Mouse (Mus musculus): ENCODE measurements around the gene Nckap5.

Gene Nckap5

DNA sequence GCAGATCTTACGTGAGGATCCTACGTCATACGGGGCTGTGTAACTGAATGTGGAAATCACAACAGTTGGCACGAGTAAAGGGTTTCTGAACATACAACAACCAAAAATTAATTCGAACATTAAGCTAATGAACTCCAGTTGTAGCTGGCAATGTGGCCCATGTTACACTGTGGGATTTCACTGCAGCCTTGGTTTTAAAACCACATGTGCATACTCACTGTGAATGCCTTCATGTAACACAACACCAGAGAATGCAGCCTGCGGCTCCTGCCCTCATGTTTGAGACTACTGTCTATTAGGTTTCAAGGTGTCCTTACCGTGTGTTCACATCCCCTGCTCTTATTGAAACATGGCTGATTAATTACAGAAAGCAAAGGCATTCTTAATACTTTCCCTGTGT, 269.7 kb downstream of the Nckap5 start:
- no peak for DNase-seq (ENCODE audit: low read depth)

DNA sequence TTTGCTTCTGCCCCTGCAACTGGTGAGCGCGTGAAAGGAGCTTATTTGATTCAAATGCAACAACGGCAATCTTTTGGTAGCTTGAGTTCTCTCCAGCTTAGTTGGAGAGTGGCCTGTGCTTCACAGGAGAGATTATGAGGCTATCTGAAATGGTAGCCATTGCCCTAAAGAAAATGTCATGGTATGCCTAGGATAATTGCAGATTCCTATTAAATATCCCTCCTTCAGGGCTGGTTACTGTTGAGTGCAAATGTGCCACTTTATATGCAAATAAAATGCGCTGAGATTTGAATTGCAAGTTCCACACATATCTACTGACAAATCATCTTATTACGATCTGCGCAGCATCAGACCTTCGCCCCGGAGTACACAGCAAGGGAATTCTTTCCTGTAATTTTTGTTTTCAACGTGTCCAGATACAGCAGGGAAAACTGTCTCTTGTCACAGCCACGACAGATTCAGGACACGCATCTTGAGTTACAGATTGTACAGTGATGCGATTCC, 272.8 kb downstream of the Nckap5 start:
- DNase-seq (ENCODE audit: low read depth) = no peak

DNA sequence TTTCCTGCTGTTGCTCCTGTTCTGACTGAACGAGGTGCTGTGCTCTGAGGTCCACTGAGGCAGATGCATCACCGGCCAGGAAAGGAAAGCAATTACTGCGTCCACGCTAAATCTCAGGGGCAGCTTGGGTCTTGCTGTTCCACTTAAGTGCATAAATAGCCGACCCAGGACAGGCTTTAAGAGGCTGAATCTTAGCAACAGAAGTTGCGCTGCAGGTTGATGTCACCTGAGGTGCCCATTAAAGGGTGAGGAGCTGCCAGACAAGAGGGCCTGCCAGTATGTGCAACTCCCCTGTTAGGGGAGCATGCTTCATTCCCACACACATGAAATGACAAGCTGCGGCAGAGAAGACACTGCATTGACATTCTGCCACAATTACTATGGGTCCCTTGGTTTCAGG, 282.6 kb downstream of the Nckap5 start:
- DNase-seq (ENCODE audit: low read depth) = no peak

DNA sequence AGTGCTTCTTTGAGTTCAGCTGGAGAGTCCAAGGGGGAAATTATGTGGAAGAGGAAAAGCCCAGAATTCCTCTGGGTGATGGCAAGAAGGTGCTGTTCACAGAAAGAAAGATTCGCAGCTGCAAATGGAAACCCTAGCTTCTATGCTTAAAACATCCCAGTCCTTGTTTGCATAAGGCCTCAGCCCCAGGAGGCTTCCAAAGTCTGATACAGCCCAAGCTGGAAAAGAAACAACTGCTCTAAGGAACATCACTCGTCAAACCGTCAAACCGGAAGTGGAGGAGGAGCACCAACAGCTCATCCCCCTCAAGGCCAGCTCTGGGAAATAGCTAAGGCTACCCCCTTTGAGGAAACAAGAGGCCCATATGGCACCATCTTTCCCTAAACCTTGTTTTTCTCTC, 286.1 kb downstream of the Nckap5 start:
- DNase-seq (ENCODE audit: low read depth) = no peak

DNA sequence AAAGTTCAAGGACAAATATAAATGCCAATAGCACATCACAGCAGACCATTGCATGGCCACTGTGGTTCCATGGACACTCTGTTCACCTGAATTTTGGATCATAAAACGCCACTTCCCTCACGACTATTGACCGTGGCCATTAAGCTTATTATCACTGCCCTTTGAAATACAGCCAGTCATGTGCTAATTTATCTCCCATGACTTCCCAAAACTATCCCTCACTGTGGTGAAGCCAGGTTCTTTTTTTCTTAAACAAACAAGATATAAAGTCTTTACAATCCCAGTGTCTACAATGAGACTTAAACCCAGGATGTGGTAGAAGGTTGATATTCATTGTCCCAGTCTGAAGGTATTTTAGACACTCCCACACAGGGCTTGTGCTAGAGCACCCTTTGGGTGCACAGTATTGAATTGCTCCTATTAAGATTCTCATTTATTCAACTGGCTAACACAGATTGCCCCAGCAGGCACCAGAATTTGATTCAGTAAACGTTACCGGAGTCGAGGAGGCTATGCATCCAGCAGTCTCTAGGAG, 293.3 kb downstream of the Nckap5 start:
- no peak for DNase-seq (ENCODE audit: low read depth)

DNA sequence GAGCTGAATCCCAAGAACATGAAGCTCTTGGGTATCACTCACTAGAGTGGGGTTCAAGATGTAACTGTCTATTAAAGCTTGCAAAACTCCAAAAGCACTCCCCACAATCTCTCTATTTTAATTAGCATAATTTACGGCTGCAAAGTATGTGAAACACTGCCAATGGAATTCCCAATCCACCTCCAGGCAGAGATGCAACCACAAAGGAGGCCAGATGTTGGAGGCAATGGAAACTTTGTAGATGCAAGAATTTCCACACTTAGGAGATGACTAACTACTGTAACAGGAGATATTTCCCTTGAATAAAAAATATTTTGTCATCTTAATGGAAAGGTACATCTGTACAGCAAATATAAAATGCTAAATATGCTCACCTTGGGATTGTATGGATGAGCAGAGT, 295.1 kb downstream of the Nckap5 start:
- no peak for DNase-seq (ENCODE audit: low read depth)

DNA sequence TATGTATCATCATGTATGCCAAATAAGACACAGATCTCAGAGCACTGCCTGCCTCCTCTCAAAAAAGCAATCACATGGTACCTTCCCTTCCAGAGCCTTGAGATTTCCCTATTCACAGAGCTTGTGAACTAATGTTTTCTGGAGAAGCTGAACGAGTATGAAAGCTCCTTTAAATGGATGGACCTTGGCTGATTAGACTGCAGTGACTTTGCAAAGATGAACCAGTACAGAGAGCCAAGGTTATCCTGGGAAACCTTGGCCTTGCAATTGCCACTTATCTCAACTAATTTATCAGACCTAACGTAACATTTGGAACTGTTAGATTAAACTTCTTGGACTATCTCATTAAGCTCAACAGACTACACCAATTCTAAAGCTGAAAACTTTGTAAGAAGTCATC, 296.6 kb downstream of the Nckap5 start:
- DNase-seq (ENCODE audit: low read depth) = no peak

DNA sequence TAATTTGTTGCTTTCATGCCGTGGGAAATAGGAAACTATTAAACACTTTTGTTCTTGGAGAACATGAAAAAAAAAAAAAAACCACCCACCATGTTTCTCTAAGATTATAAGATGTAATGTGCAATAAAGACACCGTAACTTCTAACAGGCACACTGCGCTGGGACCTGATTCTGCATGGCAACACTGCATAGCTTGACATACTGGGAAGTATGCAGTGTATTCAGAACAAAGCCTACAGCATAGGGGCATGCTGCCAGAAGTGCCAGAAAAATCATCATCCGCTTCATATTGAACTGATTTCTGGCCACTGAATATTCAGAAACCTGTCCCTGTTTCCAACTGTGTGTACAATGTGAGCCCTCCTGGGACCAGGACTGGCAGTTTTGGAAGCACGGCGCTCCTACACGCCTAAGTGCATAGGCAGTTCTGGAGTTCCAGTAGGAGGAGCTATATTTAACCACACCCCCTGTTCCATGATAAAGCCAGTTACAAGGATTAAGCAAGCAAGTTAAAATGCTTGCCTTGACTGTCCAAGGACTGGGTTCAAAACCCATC, 302.5 kb downstream of the Nckap5 start:
- no peak for DNase-seq (ENCODE audit: low read depth)

DNA sequence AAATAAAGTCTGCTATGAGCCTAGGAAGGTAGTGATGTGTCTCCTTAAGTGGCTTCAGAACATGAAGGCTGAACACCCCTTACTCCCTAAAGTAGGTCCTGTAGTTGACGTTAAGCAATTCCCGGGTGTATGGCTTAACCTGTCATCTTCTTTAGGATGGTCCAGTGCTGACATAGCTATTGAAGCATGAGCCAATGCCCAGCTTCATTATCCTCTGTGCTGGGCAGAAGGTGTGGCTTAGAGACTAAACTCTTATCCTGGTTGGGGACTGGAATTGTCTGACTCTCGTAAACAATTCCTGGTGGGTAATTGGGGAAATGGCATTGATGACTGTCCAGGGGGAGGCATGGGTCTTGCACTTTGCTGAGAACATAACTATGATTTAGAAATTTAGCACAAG, 312.5 kb downstream of the Nckap5 start:
- DNase-seq (ENCODE audit: low read depth) = no peak

DNA sequence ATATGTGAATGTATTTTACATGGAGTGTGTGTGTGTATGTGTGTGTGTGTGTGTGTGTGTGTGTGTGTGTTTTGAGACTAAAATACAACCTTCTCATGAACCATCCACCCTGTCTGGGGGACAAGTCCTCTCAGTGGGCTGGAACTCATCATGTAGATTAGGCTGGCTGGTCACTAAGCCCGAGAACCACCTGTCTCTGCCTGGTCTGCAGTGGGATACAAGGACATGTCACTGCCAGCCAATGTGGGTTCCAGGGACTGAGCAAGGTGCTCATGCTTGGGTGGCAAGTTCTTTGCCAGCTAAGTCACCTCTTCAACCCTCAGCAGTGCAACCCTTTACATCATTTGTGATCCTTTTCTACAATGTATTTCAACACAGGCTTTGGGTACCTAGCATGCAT, 313.2 kb downstream of the Nckap5 start:
- DNase-seq (ENCODE audit: low read depth) = no peak

DNA sequence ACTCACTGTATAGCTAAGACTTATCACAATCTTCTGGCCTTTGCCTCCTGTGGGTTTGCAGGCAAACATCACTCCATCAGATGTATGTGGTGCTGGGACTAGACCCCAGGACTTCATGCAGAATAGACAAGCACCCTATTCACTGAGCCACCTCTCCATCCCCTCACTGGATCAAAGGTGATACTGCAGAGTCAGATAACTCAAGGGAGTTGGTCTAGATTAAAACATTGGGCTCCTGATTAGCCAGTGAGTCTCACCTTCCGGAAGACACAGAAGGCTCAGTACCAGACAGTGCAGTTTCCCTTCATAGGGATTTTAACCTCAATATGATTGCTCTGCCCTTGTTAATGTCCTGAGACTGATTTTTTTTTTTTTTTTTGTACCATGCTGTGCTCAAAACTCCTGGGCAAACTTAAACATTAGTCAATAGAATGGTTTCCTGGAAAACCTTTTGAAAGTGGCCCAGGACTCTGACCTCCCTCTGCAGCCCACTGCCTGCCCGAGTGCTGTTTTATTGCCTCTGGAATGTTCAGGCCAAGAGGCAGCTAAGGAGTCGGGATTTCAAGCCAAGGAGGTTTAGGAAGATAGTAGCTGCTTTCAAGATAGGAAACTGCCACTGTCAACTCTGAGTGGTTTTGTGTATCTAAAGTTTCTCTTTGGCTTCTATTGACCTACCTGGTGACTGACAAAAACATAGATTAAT, 315.4 kb downstream of the Nckap5 start:
- DNase-seq (ENCODE audit: low read depth) = no peak

DNA sequence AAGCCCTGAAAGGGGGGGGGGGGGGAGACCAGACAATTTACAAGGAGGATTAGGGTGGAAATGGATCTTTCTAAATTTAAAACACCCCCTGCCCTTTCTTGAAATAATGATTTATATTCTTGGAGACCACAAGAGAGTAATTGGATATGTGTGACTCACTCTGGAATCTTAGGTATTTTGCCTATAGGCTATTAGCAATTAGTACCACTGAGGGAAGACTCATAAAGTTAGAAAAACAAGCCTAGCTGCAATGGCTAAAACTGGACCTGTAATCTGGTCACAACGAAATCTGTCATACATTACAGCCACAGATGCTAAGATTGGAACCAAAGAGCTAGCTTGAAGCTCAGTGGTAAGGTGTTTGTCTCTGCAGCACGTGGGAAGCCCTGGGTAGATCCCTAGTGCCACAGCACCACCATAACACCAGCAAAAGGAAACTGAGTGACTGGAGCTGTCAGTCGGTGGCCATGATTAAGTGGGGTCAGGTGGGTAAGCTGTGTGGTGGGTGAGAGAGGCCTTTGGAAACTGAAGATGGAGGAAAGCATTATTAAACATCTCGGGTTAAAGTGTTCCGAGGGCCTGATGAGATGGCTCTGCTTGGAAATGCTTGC, 318.7 kb downstream of the Nckap5 start:
- no peak for DNase-seq (ENCODE audit: low read depth)

DNA sequence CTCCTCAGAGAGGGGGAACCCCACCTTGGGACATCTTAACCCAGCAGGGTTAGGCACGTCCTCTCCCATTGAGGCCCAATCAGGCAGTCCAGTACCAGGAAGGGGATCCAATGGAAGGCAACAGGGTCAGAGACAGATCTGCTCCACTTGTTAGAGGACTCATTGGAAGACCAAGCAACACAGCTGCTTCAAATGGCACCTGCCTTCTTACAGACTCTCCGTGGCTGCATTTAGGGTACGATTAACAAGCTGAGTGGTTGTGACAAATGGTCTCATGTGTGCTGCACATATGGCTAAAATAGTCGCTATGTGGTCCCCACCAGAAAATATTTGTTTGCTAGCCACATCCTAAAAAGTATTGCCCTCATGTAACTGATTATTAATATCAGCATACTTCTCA, 325.9 kb downstream of the Nckap5 start:
- DNase-seq (ENCODE audit: low read depth) = no peak

DNA sequence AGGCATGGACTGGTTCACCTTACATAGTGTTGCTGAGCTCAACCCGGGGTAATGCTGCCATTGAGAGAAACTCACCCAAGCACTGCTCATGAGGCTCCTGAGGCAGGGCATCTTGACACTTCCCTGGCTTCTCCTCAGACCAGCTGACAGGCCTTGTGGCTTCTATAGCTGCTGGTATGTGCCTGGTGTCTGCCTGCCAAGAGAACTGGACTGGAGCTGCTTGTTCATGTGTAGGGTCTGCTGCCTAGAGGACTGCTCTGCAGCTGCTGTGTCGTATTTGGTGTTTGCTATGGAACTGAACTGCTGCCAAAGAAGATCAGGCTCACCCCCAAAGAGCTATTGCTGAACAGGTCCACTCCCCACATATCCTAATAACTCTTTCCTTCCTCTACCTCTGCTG, 327.9 kb downstream of the Nckap5 start:
- DNase-seq (ENCODE audit: low read depth) = no peak

DNA sequence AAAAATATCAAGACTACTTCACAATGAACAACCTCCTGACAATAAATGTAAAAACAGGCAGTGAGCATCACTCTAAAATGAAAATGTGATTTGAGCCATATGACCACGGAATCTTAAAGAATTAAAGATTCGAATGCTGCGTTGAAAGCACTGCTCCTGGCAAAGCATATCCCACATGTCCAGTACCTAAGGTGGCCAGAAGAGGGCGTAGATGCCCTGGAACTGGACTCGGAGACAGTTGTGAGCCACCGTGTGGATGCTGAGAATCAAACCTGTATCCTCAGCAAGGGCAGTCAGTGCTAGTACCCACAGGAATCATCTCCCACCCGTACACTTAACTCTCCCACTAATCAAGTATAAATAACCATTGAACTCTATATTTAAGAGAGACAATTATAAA, 333.9 kb downstream of the Nckap5 start:
- no peak for DNase-seq (ENCODE audit: low read depth)

DNA sequence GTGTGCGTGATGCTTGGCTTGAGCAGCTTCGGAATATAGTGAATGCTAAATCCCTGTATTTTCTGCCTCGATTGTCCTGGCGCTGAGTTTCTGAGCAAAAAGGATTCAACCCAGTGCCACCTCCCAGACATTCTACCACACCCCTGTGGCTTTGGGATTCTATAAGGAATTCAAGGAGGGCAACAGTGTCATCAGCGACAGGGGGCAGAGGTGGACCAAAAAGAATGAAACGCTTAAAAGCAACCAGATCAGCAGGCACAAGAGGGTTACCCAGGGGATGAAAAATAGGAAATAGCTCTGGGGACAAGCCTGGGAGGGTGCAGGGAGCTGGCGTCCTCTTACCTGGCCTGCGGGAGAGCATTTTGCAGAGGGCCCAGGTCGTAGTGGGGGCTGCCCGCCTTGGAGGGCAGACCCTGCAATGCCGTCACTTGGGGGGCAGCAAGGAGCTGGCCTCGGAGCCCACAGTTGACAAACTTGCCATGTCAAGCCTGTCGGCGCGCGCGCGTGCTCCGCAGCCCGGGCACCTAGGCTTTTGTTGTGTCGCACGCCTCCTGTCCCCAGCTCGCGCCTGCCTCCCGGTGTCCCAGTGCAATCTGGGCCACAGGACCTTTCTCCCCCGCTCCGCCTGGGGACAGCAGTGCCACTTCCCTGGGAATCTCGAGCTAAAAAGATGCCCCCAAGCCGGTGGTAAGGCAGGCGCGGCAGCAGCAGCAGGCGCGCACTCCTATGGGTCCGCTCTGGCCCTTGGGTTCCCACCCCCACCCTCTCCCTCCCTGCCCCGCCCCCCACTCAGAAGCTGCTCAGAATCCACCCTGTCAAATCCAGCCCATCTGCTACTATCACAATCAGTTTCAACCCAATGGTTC, 338.2 kb downstream of the Nckap5 start:
- DNase-seq (ENCODE audit: low read depth) = no peak

DNA sequence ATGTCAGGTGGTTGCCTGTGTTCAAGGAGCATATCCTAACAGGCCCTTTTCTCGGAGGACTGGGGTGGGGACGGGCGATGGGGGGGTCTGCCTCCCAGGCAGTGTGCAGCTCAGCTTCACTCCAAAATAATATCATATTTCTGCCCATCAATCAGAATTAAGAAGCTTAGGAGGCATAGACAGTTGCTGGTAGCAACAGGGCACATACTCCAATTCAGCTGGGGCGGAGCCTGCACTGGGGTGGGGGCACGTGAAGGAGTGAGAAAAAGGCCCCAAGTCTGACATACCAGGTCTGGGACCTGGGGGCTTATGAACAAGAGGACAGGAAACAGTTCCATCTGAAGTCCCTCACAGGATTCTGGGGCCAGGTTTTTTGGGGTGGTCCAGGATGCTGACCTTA, 339.2 kb downstream of the Nckap5 start:
- DNase-seq (ENCODE audit: low read depth) = no peak

DNA sequence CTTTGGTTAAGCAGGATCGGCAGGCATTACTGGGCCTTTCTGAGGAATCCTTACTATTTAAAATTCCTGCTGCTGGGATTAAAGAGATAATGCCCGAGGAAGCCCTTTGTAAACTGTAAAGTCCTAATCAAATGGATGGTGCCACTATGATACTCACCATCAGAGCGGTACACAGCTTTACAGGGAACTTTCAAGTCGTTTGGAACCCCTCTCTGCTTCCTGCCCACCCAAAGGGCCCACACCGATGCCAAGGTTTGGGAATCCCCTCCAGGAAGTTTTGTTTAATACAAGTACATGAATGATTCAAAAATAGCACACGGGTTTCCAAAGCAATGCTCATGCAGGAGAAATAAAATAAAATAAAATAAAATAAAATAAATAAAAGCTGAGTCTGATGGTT, 340.3 kb downstream of the Nckap5 start:
- no peak for DNase-seq (ENCODE audit: low read depth)

DNA sequence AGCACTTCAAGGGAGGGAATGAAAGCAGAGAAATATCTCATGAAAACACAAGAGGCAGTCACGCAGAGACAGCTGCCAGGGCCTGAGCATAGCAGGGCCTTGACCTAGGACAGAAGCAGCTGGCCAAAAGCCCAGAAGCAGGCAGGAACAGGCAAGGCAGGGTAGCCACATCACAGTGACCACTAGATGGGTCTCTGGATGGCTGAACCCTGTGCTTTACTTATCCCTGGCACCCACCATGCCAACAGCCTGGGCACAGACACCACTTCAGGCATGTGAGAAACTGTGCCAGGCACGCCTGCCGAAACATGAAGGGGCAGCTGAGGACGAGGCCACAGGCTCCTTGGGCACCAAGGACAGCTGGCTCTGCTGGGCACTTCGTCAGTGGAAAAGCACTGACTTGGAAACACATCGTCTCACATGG, 345.9 kb downstream of the Nckap5 start:
- DNase-seq (ENCODE audit: low read depth) = no peak

DNA sequence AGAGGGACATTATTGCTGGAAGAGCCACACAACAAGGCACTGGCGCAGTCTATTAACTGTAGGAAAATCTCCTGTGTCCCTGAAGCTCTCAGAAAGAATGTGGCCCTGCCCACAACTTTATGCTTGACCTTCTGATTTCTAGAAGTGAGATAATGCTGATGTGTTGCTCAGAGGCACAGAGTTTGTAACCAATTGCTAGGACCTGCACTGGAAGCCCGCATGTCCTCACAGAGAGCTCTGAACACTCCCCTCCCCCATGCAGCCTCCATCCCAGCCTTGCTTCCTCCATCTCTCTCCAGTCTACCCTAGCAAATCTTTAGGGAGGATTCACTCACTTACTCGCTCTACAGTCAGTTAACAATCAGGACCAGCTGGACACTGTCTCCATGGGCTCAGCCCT, 346.9 kb downstream of the Nckap5 start:
- DNase-seq (ENCODE audit: low read depth) = no peak

DNA sequence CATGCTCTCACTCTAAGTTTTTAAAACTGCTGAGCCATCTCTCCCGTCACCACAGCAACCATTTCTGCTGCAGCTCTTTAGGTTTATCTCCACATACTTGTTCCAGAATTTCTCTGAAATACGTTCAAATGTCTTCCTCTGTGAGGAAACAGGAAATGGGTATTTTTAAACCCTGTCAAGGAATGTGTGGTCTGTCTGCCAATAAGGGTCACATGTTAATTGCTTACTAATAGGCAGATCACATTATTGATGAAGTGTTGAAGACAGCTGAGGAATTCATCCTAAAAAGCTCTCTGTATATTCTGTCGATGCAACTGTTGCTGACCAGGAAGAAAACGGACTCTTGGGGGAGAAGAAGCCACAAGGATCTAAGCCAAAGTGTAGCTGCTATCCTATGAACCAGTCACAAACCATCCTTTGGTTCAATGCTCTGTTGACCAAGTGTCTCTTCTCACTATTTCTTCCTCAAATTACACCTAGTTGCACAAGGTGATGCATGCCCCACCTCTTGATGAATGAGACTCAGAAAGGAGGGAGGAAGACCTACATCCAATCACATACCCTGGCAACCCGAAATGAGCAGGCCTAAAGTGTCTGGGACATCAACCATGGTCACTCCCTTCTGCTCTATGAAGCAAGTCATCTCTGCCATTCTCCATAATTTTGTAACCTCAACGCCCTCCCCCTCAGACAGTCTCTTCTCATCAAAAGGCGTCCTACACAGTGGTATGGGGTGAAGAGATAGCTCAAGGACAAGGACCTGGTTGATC, 349.0 kb downstream of the Nckap5 start:
- DNase-seq (ENCODE audit: low read depth) = no peak

DNA sequence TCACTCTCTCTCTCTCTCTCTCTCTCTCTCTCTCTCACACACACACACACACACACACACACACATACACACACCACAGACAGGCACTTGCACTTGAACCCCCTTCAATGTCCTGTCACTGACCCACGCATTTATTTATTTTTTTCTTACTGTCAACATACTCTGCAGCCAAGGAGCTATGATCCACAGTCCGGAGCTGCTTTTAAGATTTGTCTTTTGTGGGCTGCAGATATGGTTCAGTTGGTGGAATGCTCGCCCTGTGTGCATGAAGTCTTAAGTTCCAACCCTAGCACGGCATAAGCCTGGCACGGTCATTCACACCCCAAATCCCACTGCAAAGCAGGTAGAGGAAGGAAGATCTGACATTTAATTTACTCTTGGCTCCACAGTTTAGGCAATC, 357.6 kb downstream of the Nckap5 start:
- DNase-seq (ENCODE audit: low read depth) = no peak
